In genomic region chr1:134493956-134494355, GRCm38 (mm10) we compare ENCODE assay signal across 8 mouse cellular contexts. TPM values are rescaled to one million over a fixed set of nuclear protein-coding genes. Genes with fewer than 3 reads are reported as not detected.
DNase-seq lines count a peak whose midpoint lies in the region; ATAC-seq lines count a peak whose summit lies in the region.

No protein-coding gene starts in this region.

- H3K4me1 ChIP-seq in heart, embryonic 11.5 days (ENCODE audit: control insufficient read depth, insufficient read depth, low read length), result 0 out of 2 replicates have a peak, but pooled peaks cover 3% of the 10 kb centered on the region
- peaks cover 17% of the 10 kb centered on the region for H3K4me1 ChIP-seq in hindbrain, embryonic 12.5 days
- H3K4me1 ChIP-seq in midbrain, embryonic 10.5 days, result peaks cover 18% of the 10 kb centered on the region

- H3K9me3 ChIP-seq in heart, embryonic 11.5 days (replicated peaks; ENCODE audit: control insufficient read depth, low read length), result no peaks in the 10 kb centered on the region
- no peaks in the 10 kb centered on the region for H3K9me3 ChIP-seq in hindbrain, embryonic 12.5 days (replicated peaks)
- H3K9me3 ChIP-seq in midbrain, embryonic 10.5 days (replicated peaks), result no peaks in the 10 kb centered on the region

- H3K9ac ChIP-seq in heart, embryonic 11.5 days (ENCODE audit: low read depth, low read length), result peak overlapping the region; percentile 78
- H3K9ac ChIP-seq in hindbrain, embryonic 12.5 days, result peak overlapping the region; percentile 65

- H3K4me2 ChIP-seq in heart, embryonic 11.5 days, result peak overlapping the region; percentile 78
- H3K4me2 ChIP-seq in hindbrain, embryonic 12.5 days (replicated peaks), result peak overlapping the region; percentile 70

- peak overlapping the region; percentile 65 for H3K4me3 ChIP-seq in heart, embryonic 11.5 days (ENCODE audit: low read depth, low read length)
- H3K4me3 ChIP-seq in hindbrain, embryonic 12.5 days, result peak overlapping the region; percentile 71
- peak overlapping the region; percentile 84 for H3K4me3 ChIP-seq in midbrain, embryonic 10.5 days

- no peak for DNase-seq in heart, postnatal 4 days
- peak; percentile 15 for DNase-seq in MN1 (ENCODE audit: low spot score)
- DNase-seq in midbrain, embryonic 10.5 days (ENCODE audit: low spot score), result no peak
- no peak for DNase-seq in thymus, postnatal 14 days
- no peak for DNase-seq in adrenal gland, postnatal 14 days
- no peak for DNase-seq in adrenal gland, postnatal 10 days

- H3K27me3 ChIP-seq in heart, embryonic 11.5 days (ENCODE audit: control insufficient read depth, insufficient read depth, low read length), result no peaks in the 10 kb centered on the region
- no peaks in the 10 kb centered on the region for H3K27me3 ChIP-seq in hindbrain, embryonic 12.5 days
- H3K27me3 ChIP-seq in midbrain, embryonic 10.5 days (ENCODE audit: low read depth, poor library complexity, severe bottlenecking), result no peaks in the 10 kb centered on the region

- no peak for ATAC-seq in heart, embryonic 11.5 days (replicated peaks; ENCODE audit: insufficient number of reproducible peaks, low FRiP score, low TSS enrichment)
- peak; percentile 13; the same call in 1 of the 2 replicates for ATAC-seq in hindbrain, embryonic 12.5 days (ENCODE audit: low FRiP score)

- peaks cover 4% of the 10 kb centered on the region; the same call in 1 of the 2 replicates for H3K36me3 ChIP-seq in heart, embryonic 11.5 days (ENCODE audit: control insufficient read depth, insufficient read depth, low read length)
- H3K36me3 ChIP-seq in hindbrain, embryonic 12.5 days, result peaks cover 19% of the 10 kb centered on the region
- peaks cover 24% of the 10 kb centered on the region for H3K36me3 ChIP-seq in midbrain, embryonic 10.5 days

- 25% methylated on average over 5 of the region's 5 CpGs for WGBS in heart, embryonic 11.5 days (ENCODE audit: insufficient replicate concordance)
- 24% methylated on average over 5 of the region's 5 CpGs for WGBS in hindbrain, embryonic 12.5 days
- 32% methylated on average over 5 of the region's 5 CpGs for WGBS in midbrain, embryonic 10.5 days

- peak overlapping the region; percentile 90 for H3K27ac ChIP-seq in heart, embryonic 11.5 days (ENCODE audit: low read depth, low read length)
- peak overlapping the region; percentile 82 for H3K27ac ChIP-seq in hindbrain, embryonic 12.5 days
- peak overlapping the region; percentile 92 for H3K27ac ChIP-seq in midbrain, embryonic 10.5 days (replicated peaks)

RNA-seq across cellular contexts. Expression of gene Rabif, which starts 0.5 kb away (rescaled TPM):
- 35.3 and 37.9 TPM in 2 replicates for polyA plus RNA-seq in heart, embryonic 11.5 days (2014; fragmentation: Nextera tagmentation; extraction: Ambion mirVana)
- total RNA-seq in heart, postnatal 4 days (2021), result 10 to 100 TPM; 12.6 to 12.7 TPM
- 45.7 and 53.1 TPM in 2 replicates for polyA plus RNA-seq in hindbrain, embryonic 12.5 days (2016; fragmentation: Nextera tagmentation; extraction: Ambion mirVana)
- 44.4 and 44.8 TPM in 2 replicates for polyA plus RNA-seq in midbrain, embryonic 10.5 days (2016; fragmentation: Nextera tagmentation; extraction: Ambion mirVana)
- total RNA-seq in adrenal gland, postnatal 14 days (2021), result 26.4 and 29.9 TPM in 2 replicates
- 10 to 100 TPM; 22.6 to 26.6 TPM for total RNA-seq in adrenal gland, postnatal 10 days (2021)

RNA-seq across cellular contexts. Expression of gene Klhl12, which starts 38.6 kb away (rescaled TPM):
- polyA plus RNA-seq in heart, embryonic 11.5 days (2014; fragmentation: Nextera tagmentation; extraction: Ambion mirVana), result 15.5 and 22.2 TPM in 2 replicates
- total RNA-seq in heart, postnatal 4 days (2021), result 10 to 100 TPM; 18.5 to 18.7 TPM
- polyA plus RNA-seq in hindbrain, embryonic 12.5 days (2016; fragmentation: Nextera tagmentation; extraction: Ambion mirVana), result 32.3 and 32.9 TPM in 2 replicates
- polyA plus RNA-seq in midbrain, embryonic 10.5 days (2016; fragmentation: Nextera tagmentation; extraction: Ambion mirVana), result 34.8 TPM in 2 replicates
- total RNA-seq in adrenal gland, postnatal 14 days (2021), result 18.6 and 19.5 TPM in 2 replicates
- total RNA-seq in adrenal gland, postnatal 10 days (2021), result 10 to 100 TPM; 16.4 to 22.3 TPM

RNA-seq across cellular contexts. Expression of gene Mgat4e, which starts 55.5 kb away (rescaled TPM):
- not detected in 2 replicates for polyA plus RNA-seq in heart, embryonic 11.5 days (2014; fragmentation: Nextera tagmentation; extraction: Ambion mirVana)
- total RNA-seq in heart, postnatal 4 days (2021), result not detected
- not detected in 2 replicates for polyA plus RNA-seq in hindbrain, embryonic 12.5 days (2016; fragmentation: Nextera tagmentation; extraction: Ambion mirVana)
- not detected in 2 replicates for polyA plus RNA-seq in midbrain, embryonic 10.5 days (2016; fragmentation: Nextera tagmentation; extraction: Ambion mirVana)
- total RNA-seq in adrenal gland, postnatal 14 days (2021), result not detected in 2 replicates
- not detected for total RNA-seq in adrenal gland, postnatal 10 days (2021)
